Mouse (Mus musculus) myocyte (in vitro differentiated cells): ENCODE data around the gene Dtx2.

Experiments
- CEBPB ChIP-seq: IDR thresholded peaks from 2 replicates; pipeline ENCODE4 v1.6.1; 2011; ENCODE audit warnings: mild to moderate bottlenecking, moderate library complexity; ENCODE audit not compliant: poor library complexity, insufficient read depth, severe bottlenecking
- E2F4 ChIP-seq: IDR thresholded peaks from one replicate; pipeline ENCODE4 v1.6.1; 2011; ENCODE audit warnings: mild to moderate bottlenecking, control low read depth, moderate library complexity; ENCODE audit not compliant: insufficient read depth
- MAX ChIP-seq: IDR thresholded peaks from one replicate; pipeline ENCODE4 v1.6.1; 2011; ENCODE audit warnings: low read depth, mild to moderate bottlenecking, control low read depth
- MYOD1 ChIP-seq, 3 experiments: IDR thresholded peaks; one replicate each; pipeline ENCODE4 v1.6.1; 2011; ENCODE audit warnings: control low read depth in 2 of 3, low read depth in 2 of 3, mild to moderate bottlenecking in 2 of 3, moderate library complexity in 1 of 3; ENCODE audit not compliant: insufficient read length in 2 of 3, control insufficient read depth in 1 of 3
- MYOG ChIP-seq, 3 experiments: IDR thresholded peaks; one replicate each; pipeline ENCODE4 v1.6.1; 2011; ENCODE audit warnings: control low read depth in 2 of 3, low read depth in 2 of 3, mild to moderate bottlenecking in 2 of 3; ENCODE audit not compliant: insufficient read length in 2 of 3, control insufficient read depth in 1 of 3, insufficient read depth in 1 of 3
- POLR2A ChIP-seq: IDR thresholded peaks from one replicate; pipeline ENCODE4 v1.6.1; 2011; ENCODE audit warnings: low read depth, mild to moderate bottlenecking, control low read depth, moderate library complexity; ENCODE audit not compliant: insufficient read length
- POLR2AphosphoS2 ChIP-seq: IDR thresholded peaks from one replicate; pipeline ENCODE4 v1.6.1; 2011; ENCODE audit warnings: low read depth, control low read depth; ENCODE audit not compliant: insufficient read length
- REST ChIP-seq: IDR thresholded peaks from one replicate; pipeline ENCODE4 v1.6.1; 2011; ENCODE audit warnings: mild to moderate bottlenecking, control low read depth, moderate library complexity; ENCODE audit not compliant: insufficient read depth, insufficient read length
- SRF ChIP-seq: IDR thresholded peaks from one replicate; pipeline ENCODE4 v1.6.1; 2011; ENCODE audit warnings: low read depth; ENCODE audit not compliant: control insufficient read depth, insufficient read length
- TCF12 ChIP-seq: IDR thresholded peaks from one replicate; pipeline ENCODE4 v1.6.1; 2011; ENCODE audit warnings: mild to moderate bottlenecking, control low read depth; ENCODE audit not compliant: poor library complexity, insufficient read depth, severe bottlenecking
- TCF3 ChIP-seq: IDR thresholded peaks from one replicate; pipeline ENCODE4 v1.6.1; 2011; ENCODE audit warnings: low read depth, control low read depth; ENCODE audit not compliant: insufficient read length
- USF1 ChIP-seq: IDR thresholded peaks from one replicate; pipeline ENCODE4 v1.6.1; 2011; ENCODE audit warnings: low read depth, mild to moderate bottlenecking, control low read depth, moderate library complexity

DNA sequence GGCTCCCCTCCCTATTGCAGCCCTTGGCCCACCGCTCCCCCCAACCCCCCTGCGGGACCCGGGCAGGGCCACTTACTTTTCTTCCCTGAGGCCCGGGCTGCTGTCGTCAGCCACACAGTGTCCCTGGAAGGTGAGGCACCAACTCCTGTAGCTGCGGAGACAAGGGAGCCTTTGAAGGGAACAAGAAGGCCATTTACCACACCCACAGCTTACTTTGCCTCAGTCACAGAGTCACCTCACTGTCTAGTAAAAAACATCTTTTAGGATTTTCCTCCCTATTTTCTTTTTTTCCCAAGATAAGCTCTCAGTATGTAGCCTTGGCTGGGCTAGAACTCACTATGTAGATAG is 31.3 kb upstream of the Dtx2 start:
- TF ChIP-seq MYOG (IDR thresholded peaks at IDR 0.05; ENCODE audit: control insufficient read depth in 1 of 3, insufficient read depth in 1 of 3, insufficient read length in 2 of 3, low read depth in 2 of 3) (no peak), TCF12 (no peak), POLR2A (no peak), E2F4 (no peak), CEBPB (no peak), USF1 (no peak), REST (no peak), MYOD1 (IDR thresholded peaks at IDR 0.05; ENCODE audit: control insufficient read depth in 1 of 3, insufficient read length in 2 of 3, low read depth in 2 of 3) (no peak), MAX (no peak), SRF (no peak), POLR2AphosphoS2 (no peak), TCF3 (no peak)
